14 mouse cellular contexts compared by ENCODE assay signal in the genomic region with DNA sequence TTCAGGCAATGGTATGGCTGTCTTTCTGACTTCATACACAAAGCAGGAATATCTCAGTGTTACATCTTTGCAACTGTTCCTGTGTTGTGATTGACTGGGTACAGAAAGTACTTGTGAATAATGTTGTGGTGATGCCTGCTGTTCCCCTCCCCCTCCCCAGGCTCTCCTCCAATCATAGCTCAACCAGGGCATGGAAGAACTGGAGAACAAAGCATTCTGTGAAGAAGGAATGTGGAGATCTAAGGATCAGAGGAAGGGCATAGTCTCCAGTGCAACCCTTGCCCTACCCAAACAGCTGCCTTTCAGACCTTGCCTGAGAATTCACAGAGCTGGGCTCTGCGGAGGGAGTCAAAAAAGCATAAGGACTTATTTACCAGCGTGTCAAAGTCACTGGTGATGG.
A peak's percentile ranks its signal among the peaks of the same experiment; 100 is the strongest.
DNase-seq lines count a peak whose midpoint lies in the region; ATAC-seq and TF ChIP-seq lines count a peak whose summit lies in the region.
"Had no signal": no experiment of that assay in that cellular context is flagged by ENCODE, and none has a peak within 500 bp of the region (broad histone marks: within the 10 kb centered on the region; RNA-seq: fewer than 3 reads in every experiment).

No protein-coding gene starts in this region.

- TF ChIP-seq CTCF in heart, adult 2 months (IDR thresholded peaks at IDR 0.05): no peak

- H3K79me2 ChIP-seq in heart, adult 2 months (replicated peaks; ENCODE audit: control insufficient read depth, insufficient read depth, low read length): no peaks in the 10 kb centered on the region

- no peak overlapping the region for H3K9ac ChIP-seq in heart, adult 2 months (ENCODE audit: low read depth, low read length)
- H3K9ac ChIP-seq in midbrain, embryonic 13.5 days (replicated peaks): no peak overlapping the region
- H3K9ac ChIP-seq: lung, embryonic 15.5 days had no signal

- no peak for TF ChIP-seq EP300 in heart, adult 2 months (IDR thresholded peaks at IDR 0.05; ENCODE audit: insufficient read depth, low read depth, low read length)

- WGBS in heart, adult 2 months: 71% methylated on average over 2 of the region's 2 CpGs
- WGBS in midbrain, embryonic 13.5 days: 16% methylated on average over 2 of the region's 2 CpGs

- ATAC-seq in midbrain, embryonic 13.5 days: 0 out of 2 replicates have a peak, but pooled peaks have one; percentile 58

- no peak overlapping the region for H3K27ac ChIP-seq in heart, adult 2 months
- H3K27ac ChIP-seq in midbrain, embryonic 13.5 days: no peak overlapping the region
- H3K27ac ChIP-seq: kidney, postnatal 0 days; lung, embryonic 15.5 days had no signal

- intact Hi-C loops in heart, adult 2 months (cut with DNase I): no loop called here
- intact Hi-C loops in gastrocnemius, postnatal 36 days (cut with DNase I): no loop called here

- no peaks in the 10 kb centered on the region for H3K27me3 ChIP-seq in heart, adult 2 months (ENCODE audit: control insufficient read depth, insufficient read depth, low read length)
- no peaks in the 10 kb centered on the region for H3K27me3 ChIP-seq in midbrain, embryonic 13.5 days
- H3K27me3 ChIP-seq: lung, embryonic 15.5 days had no signal

- no peaks in the 10 kb centered on the region for H3K4me1 ChIP-seq in heart, adult 2 months (ENCODE audit: control insufficient read depth, insufficient read depth, low read length)
- peaks cover 17% of the 10 kb centered on the region for H3K4me1 ChIP-seq in midbrain, embryonic 13.5 days (replicated peaks)
- H3K4me1 ChIP-seq: lung, embryonic 15.5 days had no signal

- H3K4me2 ChIP-seq in midbrain, embryonic 13.5 days (replicated peaks): no peak overlapping the region
- H3K4me2 ChIP-seq: lung, embryonic 15.5 days had no signal

- no peaks in the 10 kb centered on the region for H3K9me3 ChIP-seq in midbrain, embryonic 13.5 days
- H3K9me3 ChIP-seq: lung, embryonic 15.5 days had no signal

- peak; percentile 42 for DNase-seq in heart, adult 11 months
- no peak for DNase-seq in heart, adult 2 months
- DNase-seq in Muller cell, postnatal 12 days (ENCODE audit: inconsistent ontology term): peak; percentile 33
- peak; percentile 35 for DNase-seq in embryo, embryonic 9.5 days (ENCODE audit: extremely low spot score)
- no peak for DNase-seq in T-cell, adult 2 months (ENCODE audit: low spot score)
- no peak for DNase-seq in adrenal gland, adult (ENCODE audit: inconsistent age in 2 of 2, low spot score in 1 of 2)
- no peak for DNase-seq in gastrocnemius, postnatal 36 days
- DNase-seq: adrenal gland, postnatal 36 days; B cell, adult 2 months; cerebellum, postnatal 36 days; heart, adult 18-20 months had no signal

- H3K36me3 ChIP-seq in heart, adult 2 months (ENCODE audit: control insufficient read depth, insufficient read depth, low read length): no peaks in the 10 kb centered on the region
- no peaks in the 10 kb centered on the region for H3K36me3 ChIP-seq in midbrain, embryonic 13.5 days
- H3K36me3 ChIP-seq: lung, embryonic 15.5 days had no signal

- TF ChIP-seq POLR2A in heart, adult 2 months (IDR thresholded peaks at IDR 0.05; ENCODE audit: insufficient read depth, low read depth, low read length): no peak

- no peak overlapping the region for H3K4me3 ChIP-seq in heart, adult 2 months
- H3K4me3 ChIP-seq in midbrain, embryonic 13.5 days (replicated peaks): no peak overlapping the region
- H3K4me3 ChIP-seq: lung, embryonic 15.5 days had no signal

Comparison
In these comparisons a context has a peak if more than half of its experiments do, and no peak if none do; other contexts are left out.
1. DNase-seq: peak in heart, adult 11 months (single experiment), Muller cell, postnatal 12 days (single experiment) and embryo, embryonic 9.5 days (single experiment); none in heart, adult 2 months (0 of 2), T-cell, adult 2 months (single experiment), adrenal gland, adult (0 of 2) and gastrocnemius, postnatal 36 days (0 of 2).